Mouse (Mus musculus) embryonic facial prominence, embryonic 13.5 days (tissue): ENCODE results near the gene Fosl1. TPM values are rescaled to one million over a fixed set of nuclear protein-coding genes. Genes with fewer than 3 reads are reported as not detected.

ENCODE experiments used
- ATAC-seq: fragments of 200-750 bp; cut with Nextera tagmentation; 2 replicates; pipeline ENCODE4 v1.8.0; 2017; ENCODE audit warnings: low read depth; ENCODE audit not compliant: insufficient number of reproducible peaks, insufficient read depth, low FRiP score, low TSS enrichment
- H3K27ac ChIP-seq: fragments of 300-500 bp; sonication (generic); 2 replicates; pipeline ENCODE4 v1.5.1; 2015; ENCODE audit warnings: moderate library complexity, mild to moderate bottlenecking, inconsistent platforms
- H3K27me3 ChIP-seq: fragments of 300-500 bp; sonication (generic); 2 replicates; pipeline ENCODE4 v1.6.1; 2015; ENCODE audit warnings: mild to moderate bottlenecking, inconsistent platforms
- H3K36me3 ChIP-seq: fragments of 300-500 bp; sonication (generic); 2 replicates; pipeline ENCODE4 v1.6.1; 2015; ENCODE audit warnings: mild to moderate bottlenecking, inconsistent platforms
- H3K4me1 ChIP-seq: fragments of 300-500 bp; sonication (generic); 2 replicates; pipeline ENCODE4 v1.6.1; 2015; ENCODE audit warnings: inconsistent platforms
- H3K4me2 ChIP-seq: fragments of 300-500 bp; sonication (generic); 2 replicates; pipeline ENCODE4 v1.6.1; 2015; ENCODE audit warnings: moderate library complexity, mild to moderate bottlenecking, inconsistent platforms
- H3K4me3 ChIP-seq: fragments of 300-500 bp; sonication (generic); 2 replicates; pipeline ENCODE4 v1.5.1; 2015; ENCODE audit warnings: mild to moderate bottlenecking, inconsistent platforms
- H3K9ac ChIP-seq: fragments of 300-500 bp; sonication (generic); 2 replicates; pipeline ENCODE4 v1.6.1; 2015; ENCODE audit warnings: mild to moderate bottlenecking, inconsistent platforms
- H3K9me3 ChIP-seq: fragments of 300-500 bp; sonication (generic); 2 replicates; pipeline ENCODE4 v1.6.1; 2016; ENCODE audit warnings: inconsistent platforms
- WGBS: fragments of 180-500 bp; shearing (Covaris S2); methylation state at CpG from one replicate; pipeline ENCODE4 v1.1.7; 2015; ENCODE audit warnings: mixed read lengths; 5-methylcytosine and 5-hydroxymethylcytosine counted together
- polyA plus RNA-seq: library from polyadenylated mRNA; unstranded; fragments of >200 nt; fragmentation: Nextera tagmentation; extraction: Ambion mirVana; gene quantifications from 2 replicates; pipeline ENCODE4 v1.2.1, GENCODE M21; 2015

Fosl1 gene
- polyA plus RNA-seq, 1 experiment from 2014 or later: not detected

DNA sequence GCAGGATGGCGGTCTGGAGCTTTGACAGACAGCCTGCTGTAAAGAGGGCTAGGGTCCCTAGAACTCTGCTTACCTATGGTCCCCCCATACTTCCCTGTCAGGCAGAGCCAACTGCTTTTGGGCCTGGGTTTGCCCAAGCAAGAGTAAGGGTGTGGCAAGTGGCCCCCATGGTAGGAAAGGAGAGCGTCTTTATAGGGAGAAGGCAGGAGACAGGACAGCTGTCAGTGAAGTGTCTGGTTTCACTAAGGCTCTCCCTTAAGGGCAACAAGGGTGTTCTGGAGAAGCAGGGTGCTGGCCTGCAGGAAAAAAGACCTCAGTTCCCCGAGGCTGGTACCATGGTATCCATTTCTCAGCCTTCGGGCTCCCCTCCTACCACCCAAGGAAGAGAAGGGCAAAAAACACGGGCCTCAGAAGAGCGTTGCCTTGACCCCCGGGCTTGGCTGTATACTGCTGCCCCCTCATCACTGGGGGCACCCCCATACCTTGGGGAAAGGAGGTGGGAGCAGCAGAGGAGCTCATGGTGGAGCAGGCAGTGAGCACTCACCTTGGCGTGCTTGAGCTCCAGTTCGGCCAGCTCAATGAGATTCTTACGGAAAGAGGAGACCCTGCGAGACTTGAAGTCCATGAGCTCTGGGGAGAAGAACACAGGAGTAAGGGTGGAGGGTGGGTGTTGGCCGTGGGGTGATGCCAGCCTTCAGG lies 48.2 kb downstream of the Fosl1 start:
- H3K4me1 ChIP-seq: peaks cover 13% of the 10 kb centered on the region
- H3K4me2 ChIP-seq: no peak overlapping the region
- no peaks in the 10 kb centered on the region for H3K9me3 ChIP-seq
- H3K36me3 ChIP-seq: peaks cover 59% of the 10 kb centered on the region
- H3K27ac ChIP-seq: no peak overlapping the region
- WGBS: 81% methylated on average over 12 of the region's 12 CpGs
- ATAC-seq: no peak
- H3K4me3 ChIP-seq: no peak overlapping the region
- H3K27me3 ChIP-seq: no peaks in the 10 kb centered on the region
- H3K9ac ChIP-seq: no peak overlapping the region

DNA sequence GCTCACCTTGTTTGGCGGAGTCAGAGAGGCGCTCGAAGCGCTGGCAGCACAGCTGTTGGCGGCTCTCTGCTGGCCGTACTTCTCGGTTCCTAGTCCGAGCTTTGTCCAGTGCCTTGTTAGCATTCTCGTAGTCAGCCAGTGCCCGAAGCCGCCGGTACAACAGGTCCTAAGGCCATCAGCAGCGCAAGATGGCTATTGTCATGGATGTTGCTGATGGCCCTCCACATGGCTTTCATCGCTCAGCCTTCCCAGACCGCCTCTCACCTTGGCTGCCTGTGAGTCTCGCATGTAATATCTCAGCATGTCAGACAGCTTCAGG lies 48.7 kb downstream of the Fosl1 start:
- no peak overlapping the region for H3K27ac ChIP-seq

DNA sequence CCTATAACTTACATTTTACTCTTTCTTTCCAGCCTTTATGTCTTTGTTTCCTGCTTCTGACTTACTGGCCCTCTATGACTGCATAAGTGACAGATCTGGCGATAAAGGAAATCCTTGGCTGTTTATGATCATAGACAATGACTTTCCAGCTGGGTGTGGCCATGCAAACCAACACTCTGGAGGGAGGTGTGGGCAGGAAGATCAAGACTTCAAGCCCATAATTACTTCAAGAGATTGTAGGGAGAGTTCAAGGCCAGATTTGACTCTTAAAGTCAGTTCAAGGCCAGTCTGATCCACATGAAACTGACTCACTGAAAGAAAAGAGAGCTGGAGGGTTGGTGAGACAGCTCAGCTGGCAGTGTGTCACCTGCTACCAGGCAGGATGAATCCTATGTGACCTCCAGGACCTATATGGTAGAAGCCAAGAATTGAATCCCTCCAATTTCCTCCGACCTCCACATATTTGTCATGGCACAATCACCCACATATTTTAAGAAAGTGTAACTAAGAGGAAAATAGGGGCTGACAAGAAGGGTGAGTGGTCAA lies 53.1 kb downstream of the Fosl1 start:
- no peak overlapping the region for H3K4me2 ChIP-seq
- H3K4me1 ChIP-seq: no peaks in the 10 kb centered on the region
- H3K27ac ChIP-seq: no peak overlapping the region
- H3K27me3 ChIP-seq: no peaks in the 10 kb centered on the region
- H3K36me3 ChIP-seq: peaks cover 28% of the 10 kb centered on the region
- no peak for ATAC-seq
- no peaks in the 10 kb centered on the region for H3K9me3 ChIP-seq
- WGBS: 91% methylated on average over 2 of the region's 2 CpGs
- no peak overlapping the region for H3K9ac ChIP-seq
- no peak overlapping the region for H3K4me3 ChIP-seq

More for the DNA sequence above, 48.7 kb downstream of the Fosl1 start:
- H3K4me2 ChIP-seq: no peak overlapping the region
- H3K9me3 ChIP-seq: no peaks in the 10 kb centered on the region
- H3K4me1 ChIP-seq: peaks cover 13% of the 10 kb centered on the region
- no peak overlapping the region for H3K4me3 ChIP-seq
- peaks cover 59% of the 10 kb centered on the region for H3K36me3 ChIP-seq
- ATAC-seq: no peak
- WGBS: 85% methylated on average over 16 of the region's 16 CpGs
- no peak overlapping the region for H3K9ac ChIP-seq
- H3K27me3 ChIP-seq: no peaks in the 10 kb centered on the region

DNA sequence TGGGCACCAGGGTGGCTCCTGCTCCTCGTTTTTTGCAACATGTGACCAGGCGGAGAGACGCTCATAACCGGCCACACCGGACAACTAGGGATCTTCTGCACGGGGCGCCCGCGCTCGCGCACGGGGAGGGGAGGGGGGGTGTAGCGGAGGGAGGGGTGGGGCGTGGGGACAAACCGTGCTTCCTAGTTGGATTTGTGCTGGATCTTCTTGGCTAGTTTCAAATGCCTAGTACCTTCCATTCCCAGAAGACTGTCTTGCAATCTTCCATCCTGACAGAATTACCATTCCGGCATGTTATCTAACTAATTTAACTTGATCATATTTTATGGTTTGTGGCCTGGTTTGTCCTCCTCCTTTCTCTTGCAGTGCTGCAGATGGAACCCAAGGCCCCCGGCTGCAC lies 56.3 kb downstream of the Fosl1 start, which contains the start of gene 1700020D05Rik:
1700020D05Rik (minus strand) TSS at position 101 of the 400 bp plus-strand sequence.
- WGBS: 50% methylated on average over 16 of the region's 17 CpGs
- Histone ChIP-seq H3K9ac (peak within 1 kb of the TSS; percentile 32; the same call in 1 of the 2 replicates), H3K4me3 (no peak within 1 kb of the TSS), H3K4me1 (no peaks in the 10 kb centered on the region), H3K4me2 (0 out of 2 replicates have a peak within 1 kb of the TSS, but pooled peaks have one; percentile 7), H3K36me3 (no peaks in the 10 kb centered on the region; the same call in 1 of the 2 replicates), H3K27ac (no peak within 1 kb of the TSS), H3K9me3 (no peaks in the 10 kb centered on the region), H3K27me3 (no peaks in the 10 kb centered on the region)
- ATAC-seq: 0 out of 2 replicates have a peak, but pooled peaks have one; percentile 26

Other genes starting within 250 kb of the Fosl1 start
- 28.7 and 29.8 TPM in 2 replicates for gene Pacs1, start 174.4 kb upstream of the Fosl1 start, polyA plus RNA-seq
- 404 and 414 TPM in 2 replicates for gene Sf3b2, start 152.1 kb upstream of the Fosl1 start, polyA plus RNA-seq
- 7.4 and 8.9 TPM in 2 replicates for gene Gal3st3, start 149.2 kb upstream of the Fosl1 start, polyA plus RNA-seq
- not detected in 2 replicates for gene Catsper1, start 111.8 kb upstream of the Fosl1 start, polyA plus RNA-seq
- 3.6 and 3.7 TPM in 2 replicates for gene Cst6, start 98.0 kb upstream of the Fosl1 start, polyA plus RNA-seq
- gene Eif1ad, start 80.8 kb upstream of the Fosl1 start, polyA plus RNA-seq: 57.6 and 61.8 TPM in 2 replicates
- gene Banf1, start 80.4 kb upstream of the Fosl1 start, polyA plus RNA-seq: 423 and 434 TPM in 2 replicates
- 83.9 and 87.7 TPM in 2 replicates for gene Sart1, start 58.8 kb upstream of the Fosl1 start, polyA plus RNA-seq
- not detected in 2 replicates for gene Tsga10ip, start 45.0 kb upstream of the Fosl1 start, polyA plus RNA-seq
- 278 and 306 TPM in 2 replicates for gene Drap1, start 22.6 kb upstream of the Fosl1 start, polyA plus RNA-seq
- gene AI837181, start 22.4 kb upstream of the Fosl1 start, polyA plus RNA-seq: 67.3 and 67.7 TPM in 2 replicates
- gene Ccdc85b, start 10.3 kb downstream of the Fosl1 start, polyA plus RNA-seq: 6.8 TPM in 2 replicates
- gene Fibp, start 13.1 kb downstream of the Fosl1 start, polyA plus RNA-seq: 138 and 144 TPM in 2 replicates
- gene Ctsw, start 21.0 kb downstream of the Fosl1 start, polyA plus RNA-seq: 1.6 and 2.4 TPM in 2 replicates
- 200 and 207 TPM in 2 replicates for gene Efemp2, start 26.4 kb downstream of the Fosl1 start, polyA plus RNA-seq
- 42.5 and 43.7 TPM in 2 replicates for gene Mus81, start 40.9 kb downstream of the Fosl1 start, polyA plus RNA-seq
- gene Cfl1, start 42.9 kb downstream of the Fosl1 start, polyA plus RNA-seq: 2,535 and 2,700 TPM in 2 replicates
- not detected in 2 replicates for gene 1700020D05Rik, start 56.2 kb downstream of the Fosl1 start, polyA plus RNA-seq
- 9.7 and 11.7 TPM in 2 replicates for gene Snx32, start 63.0 kb downstream of the Fosl1 start, polyA plus RNA-seq
- 5.8 and 6.4 TPM in 2 replicates for gene Ovol1, start 113.1 kb downstream of the Fosl1 start, polyA plus RNA-seq
- gene Ap5b1, start 120.5 kb downstream of the Fosl1 start, polyA plus RNA-seq: 3.1 and 3.3 TPM in 2 replicates
- gene Rnaseh2c, start 154.3 kb downstream of the Fosl1 start, polyA plus RNA-seq: 136 and 162 TPM in 2 replicates
- 55.8 and 60.0 TPM in 2 replicates for gene Kat5, start 162.7 kb downstream of the Fosl1 start, polyA plus RNA-seq
- 47.4 and 53.0 TPM in 2 replicates for gene Rela, start 189.9 kb downstream of the Fosl1 start, polyA plus RNA-seq
- gene Sipa1, start 216.2 kb downstream of the Fosl1 start, polyA plus RNA-seq: 24.1 and 24.6 TPM in 2 replicates
- gene Map3k11, start 241.2 kb downstream of the Fosl1 start, polyA plus RNA-seq: 19.2 and 20.5 TPM in 2 replicates
- 25.6 and 26.5 TPM in 2 replicates for gene Pcnx3, start 241.4 kb downstream of the Fosl1 start, polyA plus RNA-seq